Mouse (Mus musculus) liver, adult 2 months (tissue): Measurements from ENCODE around the gene Ubqln4. TPM values are rescaled to one million over a fixed set of nuclear protein-coding genes. Genes with fewer than 3 reads are reported as not detected.
A peak's percentile ranks its signal among the peaks of the same experiment; 100 is the strongest.

Experiments used
- DNase-seq: peaks from one replicate; pipeline ENCODE4 v3.0.0-alpha.2; 2011; ENCODE audit warnings: low read depth, low spot score; ENCODE audit errors: extremely low read depth
- H3K27ac ChIP-seq: fragments of 200-500 bp; replicated peaks from 2 replicates; pipeline ENCODE4 v1.5.1; 2012; ENCODE audit warnings: low read depth, mild to moderate bottlenecking, control low read depth, inconsistent platforms, low read length; ENCODE audit not compliant: insufficient read depth
- H3K27me3 ChIP-seq: fragments of 200-500 bp; 2 replicates; pipeline ENCODE4 v1.6.1; 2012; ENCODE audit warnings: mild to moderate bottlenecking, moderate library complexity, low read length, inconsistent platforms; ENCODE audit not compliant: control insufficient read depth, insufficient read depth
- H3K36me3 ChIP-seq: fragments of 200-500 bp; 2 replicates; pipeline ENCODE4 v1.6.1; 2012; ENCODE audit warnings: low read length, inconsistent platforms; ENCODE audit not compliant: control insufficient read depth, insufficient read depth
- H3K4me1 ChIP-seq: fragments of 200-500 bp; 2 replicates; pipeline ENCODE4 v1.6.1; 2011; ENCODE audit warnings: low read length; ENCODE audit not compliant: control insufficient read depth, insufficient read depth
- H3K4me3 ChIP-seq: fragments of 200-500 bp; 2 replicates; pipeline ENCODE4 v1.5.1; 2011; ENCODE audit warnings: low read depth, mild to moderate bottlenecking, control low read depth, low read length, moderate library complexity; ENCODE audit not compliant: insufficient read depth
- H3K79me2 ChIP-seq: fragments of 200-500 bp; 2 replicates; pipeline ENCODE4 v1.6.1; 2012; ENCODE audit warnings: inconsistent platforms, mild to moderate bottlenecking, low read length, moderate library complexity; ENCODE audit not compliant: control insufficient read depth, insufficient read depth
- H3K9ac ChIP-seq: fragments of 200-500 bp; 2 replicates; pipeline ENCODE4 v1.6.1; 2012; ENCODE audit warnings: low read depth, mild to moderate bottlenecking, control low read depth, inconsistent platforms, low read length
- CTCF ChIP-seq: fragments of 200-500 bp; IDR thresholded peaks from 2 replicates; pipeline ENCODE4 v1.5.1; 2011; ENCODE audit warnings: low read depth, low read length, control low read depth
- POLR2A ChIP-seq: fragments of 200-500 bp; IDR thresholded peaks from 2 replicates; pipeline ENCODE4 v1.6.1; 2011; ENCODE audit warnings: low read length, control low read depth; ENCODE audit not compliant: insufficient read depth; ENCODE audit errors: extremely low read depth
- WGBS: fragments of 180-500 bp; shearing (Covaris S2); methylation state at CpG from one replicate; pipeline ENCODE4 v1.1.7; 2018; 5-methylcytosine and 5-hydroxymethylcytosine counted together
- polyA plus RNA-seq: library from polyadenylated mRNA; depleted of rRNA; stranded (reverse); fragments of >200 nt; gene quantifications from 2 replicates; pipeline ENCODE4 v1.2.3, GENCODE M21; 2012
- total RNA-seq: library from RNA; depleted of rRNA; stranded (reverse); fragments of >200 nt; gene quantifications from 2 replicates; pipeline ENCODE4 v1.2.3, GENCODE M21; 2014

Ubqln4 gene
- total and polyA plus RNA-seq, 2 experiments, result 8.3 to 41.1 TPM

- DNase-seq, result no peak
- H3K27me3 ChIP-seq, result no peaks in the 10 kb centered on the region
- H3K27ac ChIP-seq, result no peak overlapping the region
- no peaks in the 10 kb centered on the region for H3K79me2 ChIP-seq
- no peak overlapping the region for H3K4me3 ChIP-seq
- WGBS, result 97% methylated on average over 6 of the region's 6 CpGs
- no peaks in the 10 kb centered on the region for H3K36me3 ChIP-seq
- H3K9ac ChIP-seq, result no peak overlapping the region
- no peaks in the 10 kb centered on the region for H3K4me1 ChIP-seq
- TF ChIP-seq CTCF, result no peak
- no peak for TF ChIP-seq POLR2A
These were observed 32.4 kb upstream of the Ubqln4 start for GRCm38 (mm10) chr3:88521156-88521555.

- no peak overlapping the region for H3K4me3 ChIP-seq
- H3K79me2 ChIP-seq, result no peaks in the 10 kb centered on the region
- 30% methylated on average over 9 of the region's 9 CpGs for WGBS
- no peak overlapping the region for H3K27ac ChIP-seq
- no peak overlapping the region for H3K9ac ChIP-seq
- no peaks in the 10 kb centered on the region for H3K36me3 ChIP-seq
- TF ChIP-seq CTCF, result peak; percentile 99
- TF ChIP-seq POLR2A, result no peak
- H3K27me3 ChIP-seq, result no peaks in the 10 kb centered on the region
- DNase-seq, result peak; percentile 42
- no peaks in the 10 kb centered on the region for H3K4me1 ChIP-seq
These were observed 31.7 kb upstream of the Ubqln4 start for GRCm38 (mm10) chr3:88521803-88522331.

- Histone ChIP-seq H3K27ac (no peak overlapping the region), H3K36me3 (no peaks in the 10 kb centered on the region), H3K4me1 (no peaks in the 10 kb centered on the region), H3K79me2 (no peaks in the 10 kb centered on the region), H3K27me3 (no peaks in the 10 kb centered on the region), H3K4me3 (no peak overlapping the region), H3K9ac (no peak overlapping the region)
- TF ChIP-seq POLR2A (no peak), CTCF (no peak)
- WGBS, result 70% methylated on average over 8 of the region's 8 CpGs
- DNase-seq, result no peak
These were observed 30.5 kb upstream of the Ubqln4 start for GRCm38 (mm10) chr3:88523027-88523426.

- no peak overlapping the region for H3K27ac ChIP-seq
- no peaks in the 10 kb centered on the region for H3K4me1 ChIP-seq
- no peak overlapping the region for H3K9ac ChIP-seq
- H3K4me3 ChIP-seq, result no peak overlapping the region
- no peaks in the 10 kb centered on the region for H3K79me2 ChIP-seq
- TF ChIP-seq POLR2A, result no peak
- TF ChIP-seq CTCF, result no peak
- WGBS, result 88% methylated on average over 5 of the region's 5 CpGs
- H3K27me3 ChIP-seq, result no peaks in the 10 kb centered on the region
- no peaks in the 10 kb centered on the region for H3K36me3 ChIP-seq
- DNase-seq, result no peak
These were observed 28.5 kb upstream of the Ubqln4 start for GRCm38 (mm10) chr3:88525021-88525420.

- peak; percentile 71 for DNase-seq
- no peak overlapping the region for H3K9ac ChIP-seq
- H3K27ac ChIP-seq, result no peak overlapping the region
- H3K36me3 ChIP-seq, result no peaks in the 10 kb centered on the region
- WGBS, result 35% methylated on average over 17 of the region's 17 CpGs
- no peak overlapping the region for H3K4me3 ChIP-seq
- H3K79me2 ChIP-seq, result no peaks in the 10 kb centered on the region
- H3K4me1 ChIP-seq, result no peaks in the 10 kb centered on the region
- peak; percentile 100 for TF ChIP-seq CTCF
- no peak for TF ChIP-seq POLR2A
- no peaks in the 10 kb centered on the region for H3K27me3 ChIP-seq
These were observed 27.1 kb upstream of the Ubqln4 start for GRCm38 (mm10) chr3:88526157-88527131.

- no peak overlapping the region for H3K27ac ChIP-seq
- no peaks in the 10 kb centered on the region for H3K79me2 ChIP-seq
- no peaks in the 10 kb centered on the region for H3K4me1 ChIP-seq
- no peak for TF ChIP-seq POLR2A
- TF ChIP-seq CTCF, result no peak
- no peak for DNase-seq
- no peak overlapping the region for H3K9ac ChIP-seq
- H3K4me3 ChIP-seq, result no peak overlapping the region
- WGBS, result 80% methylated on average over 8 of the region's 8 CpGs
- no peaks in the 10 kb centered on the region for H3K27me3 ChIP-seq
- H3K36me3 ChIP-seq, result no peaks in the 10 kb centered on the region
These were observed 26.0 kb upstream of the Ubqln4 start for GRCm38 (mm10) chr3:88527565-88527964.
